Mouse (Mus musculus): ENCODE data around the gene Kcnip3. TPM values are rescaled to one million over a fixed set of nuclear protein-coding genes. Genes with fewer than 3 reads are reported as not detected.

Gene Kcnip3
- polyA plus RNA-seq, 1 experiment from 2014 or later = 4.8 TPM

DNA sequence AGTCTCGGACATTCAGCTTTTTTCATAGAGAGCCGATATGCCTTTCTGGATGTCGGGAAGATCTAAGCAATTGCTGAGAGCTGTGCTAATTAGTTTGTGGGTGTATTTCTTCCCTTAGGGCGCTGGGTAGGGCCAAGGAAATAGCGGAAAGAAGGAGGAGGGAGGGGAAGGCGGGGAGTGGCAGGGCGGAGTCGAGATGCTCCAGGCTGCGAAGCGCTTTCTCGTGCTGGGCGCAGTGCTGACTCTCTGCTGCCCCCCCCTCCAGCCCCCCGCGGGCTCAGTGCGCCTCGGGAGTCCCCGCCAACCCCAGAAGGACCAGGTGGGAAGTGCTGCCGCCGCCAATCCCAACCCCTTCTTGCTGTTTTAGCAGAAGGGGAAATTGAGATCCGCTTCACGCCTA, 38.9 kb downstream of the Kcnip3 start:
- H3K27ac ChIP-seq = no peak overlapping the region
- ATAC-seq (ENCODE audit: low FRiP score) = no peak

DNA sequence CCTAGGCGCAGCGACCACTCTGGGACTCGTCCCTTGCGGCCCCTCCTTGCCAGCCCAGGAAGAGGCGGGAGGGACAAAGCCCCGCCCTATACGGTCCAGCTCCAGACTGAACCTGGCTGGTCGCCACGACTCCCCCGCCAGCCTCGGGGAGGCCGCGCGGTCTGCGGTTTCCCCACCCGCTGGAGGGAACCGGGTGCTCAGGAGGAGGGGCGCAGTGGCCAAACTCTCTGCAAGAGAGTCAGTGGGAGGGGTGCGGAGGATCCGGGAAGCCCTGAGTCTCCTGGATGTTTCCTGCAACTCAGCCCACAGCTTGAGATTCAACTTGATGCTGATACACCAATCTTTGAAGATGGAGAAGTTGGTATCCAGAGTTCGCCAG, 39.4 kb downstream of the Kcnip3 start:
- Histone ChIP-seq H3K9ac (peak overlapping the region; percentile 59), H3K4me2 (peak overlapping the region; percentile 63), H3K27me3 (peaks cover 87% of the 10 kb centered on the region), H3K36me3 (no peaks in the 10 kb centered on the region), H3K4me3 (peak overlapping the region; percentile 38), H3K27ac (no peak overlapping the region), H3K9me3 (no peaks in the 10 kb centered on the region), H3K4me1 (replicated peaks) (peaks cover 38% of the 10 kb centered on the region)
- no peak for ATAC-seq (ENCODE audit: low FRiP score)
- 0% methylated on average over 21 of the region's 21 CpGs for WGBS

More for the DNA sequence above, 38.9 kb downstream of the Kcnip3 start:
- peaks cover 38% of the 10 kb centered on the region for H3K4me1 ChIP-seq (replicated peaks)
- no peaks in the 10 kb centered on the region for H3K9me3 ChIP-seq
- peak overlapping the region; percentile 38 for H3K4me3 ChIP-seq
- 1% methylated on average over 21 of the region's 21 CpGs for WGBS
- peak overlapping the region; percentile 63 for H3K4me2 ChIP-seq
- H3K36me3 ChIP-seq = no peaks in the 10 kb centered on the region
- no peak overlapping the region for H3K9ac ChIP-seq
- peaks cover 87% of the 10 kb centered on the region for H3K27me3 ChIP-seq

DNA sequence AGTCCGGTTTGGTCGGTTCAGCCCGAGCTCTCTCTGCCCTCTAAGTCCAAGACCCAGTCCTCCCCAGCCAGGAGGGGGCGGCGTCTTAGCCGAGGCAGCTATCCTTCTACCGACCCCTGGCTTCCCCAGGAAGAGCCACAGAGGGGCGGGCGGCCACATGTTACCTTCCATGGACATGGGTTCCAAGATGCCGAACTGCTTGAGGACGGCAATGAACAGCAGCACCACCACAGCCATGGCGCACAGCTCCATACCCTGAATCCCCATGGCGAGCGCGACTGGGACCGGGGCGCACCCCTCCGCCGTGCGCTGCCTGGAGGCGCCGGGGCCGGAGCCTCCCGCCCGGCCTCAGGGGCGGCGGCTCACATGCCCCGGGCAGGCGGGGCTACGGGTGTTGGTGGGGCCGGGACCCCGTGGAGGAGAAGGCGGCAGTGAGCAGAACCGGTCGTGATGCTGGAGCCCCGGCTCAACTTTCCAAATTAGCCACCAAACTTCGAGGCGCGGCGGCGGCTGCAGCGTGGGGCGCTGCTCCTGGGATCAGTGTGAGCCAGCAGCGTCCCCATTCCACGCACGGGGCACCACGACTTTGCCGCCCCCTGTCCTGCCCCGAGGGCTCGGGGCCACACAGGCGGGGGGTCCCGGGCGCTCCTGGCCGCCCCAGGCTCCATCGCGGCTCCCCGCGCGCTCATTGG, 39.9 kb downstream of the Kcnip3 start:
- WGBS = under 1% methylated on average over 56 of the region's 59 CpGs
- no peaks in the 10 kb centered on the region for H3K36me3 ChIP-seq
- H3K27ac ChIP-seq = no peak overlapping the region
- peak overlapping the region; percentile 63 for H3K4me2 ChIP-seq
- H3K4me1 ChIP-seq (replicated peaks) = peaks cover 38% of the 10 kb centered on the region
- H3K4me3 ChIP-seq = peak overlapping the region; percentile 38
- no peak for ATAC-seq (ENCODE audit: low FRiP score)
- H3K9ac ChIP-seq = peak overlapping the region; percentile 59
- peaks cover 87% of the 10 kb centered on the region for H3K27me3 ChIP-seq
- H3K9me3 ChIP-seq = no peaks in the 10 kb centered on the region

DNA sequence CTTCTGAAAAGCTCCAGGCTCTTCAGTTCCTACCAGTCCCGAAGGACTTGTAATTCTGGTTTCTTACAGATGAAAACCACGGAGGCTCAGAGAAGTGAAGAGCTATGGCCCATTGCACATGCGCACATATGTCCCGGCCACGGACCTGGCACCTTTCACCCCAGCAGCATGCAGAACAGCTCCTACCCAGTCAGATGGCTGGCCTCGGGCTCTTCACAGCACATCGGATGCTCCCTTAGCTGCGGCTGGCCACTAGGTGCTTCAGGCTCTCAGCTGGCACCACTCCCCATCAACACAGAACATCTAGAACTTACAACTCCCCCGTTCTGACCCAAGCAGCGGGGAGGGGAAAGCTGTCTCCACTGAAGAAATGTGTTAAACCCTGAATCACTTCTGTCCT, 42.1 kb downstream of the Kcnip3 start:
- Histone ChIP-seq H3K4me1 (replicated peaks) (peaks cover 33% of the 10 kb centered on the region), H3K9me3 (no peaks in the 10 kb centered on the region), H3K4me3 (no peak overlapping the region), H3K4me2 (no peak overlapping the region), H3K36me3 (no peaks in the 10 kb centered on the region), H3K9ac (no peak overlapping the region), H3K27ac (no peak overlapping the region), H3K27me3 (peaks cover 67% of the 10 kb centered on the region)
- 70% methylated on average over 10 of the region's 10 CpGs for WGBS
- no peak for ATAC-seq (ENCODE audit: low FRiP score)

DNA sequence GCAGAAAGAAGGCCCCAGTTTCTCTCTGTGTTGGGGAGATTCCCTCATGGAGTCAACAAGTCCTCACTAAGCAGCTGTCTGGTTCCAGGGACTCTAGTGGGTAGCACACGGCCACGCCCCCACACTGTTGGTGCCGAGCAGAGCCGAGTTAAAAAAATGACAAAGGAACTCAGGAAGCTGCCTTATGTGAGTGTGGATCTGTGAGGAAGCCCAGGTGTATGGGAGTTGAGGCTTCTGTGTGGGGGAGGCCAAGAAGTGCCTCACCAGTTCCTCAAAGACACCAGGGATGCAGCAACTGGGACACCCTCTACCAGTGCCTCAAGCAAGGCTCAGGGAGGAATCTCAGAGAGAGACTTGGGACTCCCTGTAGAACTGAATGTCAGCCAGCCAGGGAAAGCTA, 42.7 kb downstream of the Kcnip3 start:
- Histone ChIP-seq H3K9me3 (no peaks in the 10 kb centered on the region), H3K27me3 (peaks cover 61% of the 10 kb centered on the region), H3K27ac (no peak overlapping the region), H3K9ac (no peak overlapping the region), H3K4me3 (no peak overlapping the region), H3K4me2 (no peak overlapping the region), H3K4me1 (replicated peaks) (peaks cover 28% of the 10 kb centered on the region), H3K36me3 (no peaks in the 10 kb centered on the region)
- no peak for ATAC-seq (ENCODE audit: low FRiP score)
- WGBS = 85% methylated on average over 4 of the region's 4 CpGs

DNA sequence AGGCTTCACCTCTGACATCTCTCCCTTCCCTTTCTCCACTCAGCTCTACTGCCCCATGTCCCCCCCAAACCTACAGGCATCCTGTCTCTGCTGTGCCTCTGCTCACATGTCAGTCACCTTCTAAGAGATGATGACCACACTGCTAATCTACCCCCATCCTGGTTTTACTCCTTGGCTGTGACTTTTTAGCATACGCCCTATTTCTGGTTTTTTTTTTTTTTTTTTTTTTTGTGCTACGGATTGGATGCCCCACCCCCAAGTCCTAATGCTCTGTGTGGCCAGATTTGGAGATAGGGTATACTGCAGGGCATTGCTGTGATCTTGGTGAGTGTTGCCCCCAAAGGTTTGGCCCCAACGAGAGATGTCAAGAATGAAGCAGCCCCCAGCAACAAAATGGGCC, 49.6 kb downstream of the Kcnip3 start:
- Histone ChIP-seq H3K27ac (no peak overlapping the region), H3K4me1 (replicated peaks) (no peaks in the 10 kb centered on the region), H3K27me3 (0 out of 2 replicates have a peak, but pooled peaks cover 7% of the 10 kb centered on the region), H3K4me2 (no peak overlapping the region), H3K36me3 (no peaks in the 10 kb centered on the region), H3K9me3 (no peaks in the 10 kb centered on the region), H3K4me3 (no peak overlapping the region), H3K9ac (no peak overlapping the region)
- WGBS = 86% methylated on average over 3 of the region's 3 CpGs
- ATAC-seq (ENCODE audit: low FRiP score) = no peak

DNA sequence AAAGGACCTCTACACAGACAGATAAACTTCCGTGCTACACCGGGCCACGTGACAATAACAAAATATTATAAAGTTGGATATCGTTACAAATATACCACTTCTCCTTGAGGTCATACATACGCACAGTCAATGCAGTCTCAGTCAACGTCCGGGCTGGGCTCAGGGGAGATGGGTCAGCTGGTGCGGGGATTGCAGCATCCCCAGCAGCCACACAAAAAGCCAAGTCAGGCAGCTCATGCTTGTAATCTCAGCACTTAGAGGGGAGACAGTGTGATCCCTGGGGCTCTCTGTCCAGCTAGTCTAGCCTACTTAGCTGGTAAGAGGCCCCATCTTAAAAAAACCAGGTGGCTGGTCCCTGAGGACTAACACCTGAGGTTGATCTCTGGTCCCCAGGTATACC, 50.6 kb downstream of the Kcnip3 start:
- H3K9ac ChIP-seq = no peak overlapping the region
- ATAC-seq (ENCODE audit: low FRiP score) = no peak
- H3K27ac ChIP-seq = no peak overlapping the region
- H3K4me3 ChIP-seq = no peak overlapping the region
- WGBS = 90% methylated on average over 8 of the region's 8 CpGs
- no peaks in the 10 kb centered on the region for H3K36me3 ChIP-seq
- no peak overlapping the region for H3K4me2 ChIP-seq
- 0 out of 2 replicates have a peak, but pooled peaks cover 7% of the 10 kb centered on the region for H3K27me3 ChIP-seq
- H3K4me1 ChIP-seq (replicated peaks) = no peaks in the 10 kb centered on the region
- H3K9me3 ChIP-seq = no peaks in the 10 kb centered on the region

DNA sequence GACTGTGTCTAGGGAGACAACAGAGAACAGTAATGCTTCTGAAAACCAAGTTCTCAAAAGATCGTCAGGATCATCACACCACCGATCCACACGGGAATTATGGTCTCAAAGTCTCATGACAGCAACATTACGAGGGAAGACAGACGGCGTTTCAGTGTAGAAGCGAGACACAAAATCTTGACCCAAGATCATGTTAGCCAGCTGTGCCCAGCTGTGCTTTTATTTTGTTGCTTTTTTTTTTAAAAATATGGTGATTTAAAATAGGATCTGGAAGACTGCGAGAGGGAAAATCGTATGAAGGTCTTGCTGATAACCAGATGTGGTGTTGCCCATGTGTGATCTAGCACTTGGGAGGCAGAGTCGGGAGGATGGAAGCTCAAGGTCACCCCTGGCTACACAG, 51.2 kb downstream of the Kcnip3 start:
- no peaks in the 10 kb centered on the region for H3K9me3 ChIP-seq
- no peaks in the 10 kb centered on the region for H3K36me3 ChIP-seq
- no peaks in the 10 kb centered on the region for H3K4me1 ChIP-seq (replicated peaks)
- WGBS = 92% methylated on average over 10 of the region's 10 CpGs
- no peak for ATAC-seq (ENCODE audit: low FRiP score)
- H3K4me2 ChIP-seq = no peak overlapping the region
- H3K27ac ChIP-seq = no peak overlapping the region
- H3K4me3 ChIP-seq = no peak overlapping the region
- no peak overlapping the region for H3K9ac ChIP-seq
- 0 out of 2 replicates have a peak, but pooled peaks cover 7% of the 10 kb centered on the region for H3K27me3 ChIP-seq

DNA sequence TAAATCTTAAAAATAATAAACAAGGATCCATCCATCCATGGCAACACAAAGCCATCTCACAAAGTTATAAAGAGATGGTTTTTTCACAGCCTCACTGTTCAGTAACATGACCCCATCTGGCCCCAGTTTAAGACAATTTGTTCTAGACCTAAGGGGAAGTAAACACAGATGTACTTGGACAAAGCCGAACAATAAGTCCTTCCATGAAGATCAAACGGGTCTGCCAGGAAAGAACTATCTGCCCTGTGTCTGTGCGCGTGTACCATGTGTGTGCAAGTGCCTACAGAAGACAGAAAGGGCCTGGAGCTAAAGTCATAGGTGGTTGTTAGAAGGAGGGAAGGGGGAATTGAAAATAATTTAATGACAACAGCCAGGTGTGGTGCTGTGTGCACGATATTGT, 51.7 kb downstream of the Kcnip3 start:
- ATAC-seq (ENCODE audit: low FRiP score) = no peak
- H3K4me1 ChIP-seq (replicated peaks) = no peaks in the 10 kb centered on the region
- no peaks in the 10 kb centered on the region for H3K36me3 ChIP-seq
- H3K9me3 ChIP-seq = no peaks in the 10 kb centered on the region
- H3K27me3 ChIP-seq = 0 out of 2 replicates have a peak, but pooled peaks cover 7% of the 10 kb centered on the region
- WGBS = 90% methylated on average over 5 of the region's 5 CpGs
- H3K4me3 ChIP-seq = no peak overlapping the region
- H3K9ac ChIP-seq = no peak overlapping the region
- H3K27ac ChIP-seq = no peak overlapping the region
- no peak overlapping the region for H3K4me2 ChIP-seq

DNA sequence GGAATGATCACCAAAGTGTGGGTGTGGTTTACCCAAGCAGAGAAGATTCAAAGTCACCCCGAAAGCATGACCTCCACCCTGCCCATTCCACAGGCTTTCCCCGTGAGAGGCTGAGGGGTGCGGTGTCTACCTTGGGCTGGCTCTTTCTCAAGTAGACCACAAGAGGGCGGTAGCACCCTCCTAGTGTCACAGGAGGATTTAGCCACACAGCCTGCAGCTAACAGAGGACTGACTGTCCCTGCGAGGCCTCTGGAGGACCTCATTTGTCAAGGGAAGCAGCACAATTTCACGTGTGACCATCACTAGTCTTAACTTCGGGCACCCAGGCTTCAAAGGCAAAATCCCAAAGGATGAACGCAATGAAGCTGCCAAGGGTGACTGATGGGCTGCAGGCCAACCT, 59.6 kb downstream of the Kcnip3 start:
- no peak overlapping the region for H3K4me3 ChIP-seq
- H3K27ac ChIP-seq = no peak overlapping the region
- peaks cover 9% of the 10 kb centered on the region; the same call in 1 of the 2 replicates for H3K27me3 ChIP-seq
- peaks cover 4% of the 10 kb centered on the region; the same call in 1 of the 2 replicates for H3K4me1 ChIP-seq (replicated peaks)
- no peaks in the 10 kb centered on the region for H3K9me3 ChIP-seq
- H3K9ac ChIP-seq = no peak overlapping the region
- H3K36me3 ChIP-seq = no peaks in the 10 kb centered on the region
- peak; percentile 78 for ATAC-seq (ENCODE audit: low FRiP score)
- no peak overlapping the region for H3K4me2 ChIP-seq
- 9% methylated on average over 8 of the region's 8 CpGs for WGBS

DNA sequence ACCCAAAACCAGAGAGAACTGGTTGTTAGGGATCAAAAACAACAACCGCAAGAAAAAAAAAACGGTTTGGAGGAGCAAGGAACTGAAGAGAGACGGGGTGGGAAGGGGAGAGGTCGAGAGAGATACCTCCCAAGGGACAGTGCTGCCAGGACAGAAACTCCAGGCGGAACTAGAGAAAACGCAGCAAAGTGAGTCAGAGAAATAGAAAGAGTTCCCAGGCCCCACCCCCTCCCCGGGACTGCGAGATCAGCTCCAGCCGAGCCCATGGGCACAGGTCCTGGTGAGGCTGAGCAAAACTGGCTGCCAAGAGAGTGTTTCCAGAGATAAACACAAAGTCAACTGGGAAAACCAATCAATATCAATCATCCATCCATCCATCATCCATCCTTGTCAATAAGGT, 60.5 kb downstream of the Kcnip3 start:
- no peak for ATAC-seq (ENCODE audit: low FRiP score)
- 56% methylated on average over 9 of the region's 9 CpGs for WGBS

DNA sequence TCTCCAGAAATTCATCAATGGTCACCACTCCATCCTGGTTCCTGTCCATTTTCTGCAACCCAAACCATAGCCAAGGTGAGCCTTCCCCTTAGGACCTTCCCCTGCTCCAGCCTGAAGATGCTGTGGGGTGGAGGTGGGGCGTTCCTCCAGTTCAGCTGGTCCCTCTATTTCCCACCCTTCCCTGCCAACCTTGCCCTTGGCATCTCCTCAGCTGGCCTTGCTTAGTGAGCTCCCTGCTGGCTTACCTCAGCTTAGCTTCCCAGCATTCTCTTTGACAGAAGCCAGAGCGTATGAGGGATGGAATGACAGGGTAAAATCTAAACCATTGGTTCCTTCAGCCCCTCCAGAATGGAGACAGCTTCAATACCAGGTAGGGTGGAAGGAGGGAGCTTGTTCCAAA, 62.6 kb downstream of the Kcnip3 start:
- Histone ChIP-seq H3K9ac (no peak overlapping the region), H3K27me3 (peaks cover 15% of the 10 kb centered on the region; the same call in 1 of the 2 replicates), H3K9me3 (no peaks in the 10 kb centered on the region), H3K4me2 (no peak overlapping the region), H3K27ac (no peak overlapping the region), H3K4me3 (no peak overlapping the region), H3K36me3 (no peaks in the 10 kb centered on the region), H3K4me1 (replicated peaks) (peaks cover 4% of the 10 kb centered on the region; the same call in 1 of the 2 replicates)
- WGBS = 79% methylated on average over 2 of the region's 2 CpGs
- ATAC-seq (ENCODE audit: low FRiP score) = no peak

More for the DNA sequence above, 60.5 kb downstream of the Kcnip3 start:
- Histone ChIP-seq H3K36me3 (no peaks in the 10 kb centered on the region), H3K9me3 (no peaks in the 10 kb centered on the region), H3K9ac (no peak overlapping the region), H3K27me3 (peaks cover 14% of the 10 kb centered on the region; the same call in 1 of the 2 replicates), H3K4me1 (replicated peaks) (peaks cover 4% of the 10 kb centered on the region; the same call in 1 of the 2 replicates), H3K4me2 (no peak overlapping the region), H3K4me3 (no peak overlapping the region), H3K27ac (no peak overlapping the region)

DNA sequence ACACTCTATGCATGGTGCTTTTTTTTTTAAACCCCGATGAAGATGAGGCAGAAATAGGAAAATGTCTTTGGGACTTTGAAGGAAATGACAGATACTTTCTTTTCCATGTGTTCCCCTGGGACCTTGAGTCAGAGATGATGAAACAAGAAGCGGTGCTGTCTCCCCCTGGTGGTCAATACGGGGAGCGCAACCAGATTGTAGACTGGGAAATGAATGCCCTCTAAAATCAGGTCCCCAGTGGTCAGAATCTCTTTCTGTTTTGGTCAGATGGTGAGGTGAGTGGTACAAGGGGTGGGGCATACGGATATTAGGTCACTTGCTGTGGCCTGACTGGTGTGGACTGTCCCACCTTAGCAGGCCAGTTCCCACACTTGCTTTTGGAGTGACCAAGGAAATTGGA, 68.1 kb downstream of the Kcnip3 start:
- Histone ChIP-seq H3K9me3 (no peaks in the 10 kb centered on the region), H3K4me3 (no peak overlapping the region), H3K27ac (no peak overlapping the region), H3K4me2 (no peak overlapping the region), H3K9ac (no peak overlapping the region), H3K36me3 (no peaks in the 10 kb centered on the region), H3K4me1 (replicated peaks) (no peaks in the 10 kb centered on the region), H3K27me3 (peaks cover 45% of the 10 kb centered on the region)
- WGBS = 5% methylated on average over 5 of the region's 5 CpGs
- no peak for ATAC-seq (ENCODE audit: low FRiP score)

Measured in hindbrain, embryonic 13.5 days (tissue).